Mouse (Mus musculus) kidney, embryonic 14.5 days (tissue): ENCODE measurements around the gene Snrnp70. TPM values are rescaled to one million over a fixed set of nuclear protein-coding genes. Genes with fewer than 3 reads are reported as not detected.

ENCODE experiments used
- polyA plus RNA-seq: library from polyadenylated mRNA; unstranded; fragments of >200 nt; fragmentation: Nextera tagmentation; extraction: Ambion mirVana; gene quantifications from 2 replicates; pipeline ENCODE4 v1.2.1, GENCODE M21; 2014

Snrnp70 gene
- polyA plus RNA-seq, 1 experiment from 2014 or later: 100 TPM

Other genes with a start within 250 kb of the Snrnp70 start
- 101 and 110 TPM in 2 replicates for gene Pih1d1, start 241.4 kb downstream of the Snrnp70 start, polyA plus RNA-seq
- 46.6 and 58.0 TPM in 2 replicates for gene Aldh16a1, start 241.2 kb downstream of the Snrnp70 start, polyA plus RNA-seq
- gene Slc17a7, start 231.8 kb downstream of the Snrnp70 start, polyA plus RNA-seq: 0.10 and 0.28 TPM in 2 replicates
- gene Gfy, start 216.2 kb downstream of the Snrnp70 start, polyA plus RNA-seq: not detected in 2 replicates
- not detected in 2 replicates for gene Pth2, start 214.7 kb downstream of the Snrnp70 start, polyA plus RNA-seq
- 0.93 and 1.1 TPM in 2 replicates for gene Ccdc155, start 190.8 kb downstream of the Snrnp70 start, polyA plus RNA-seq
- gene Dkkl1, start 183.6 kb downstream of the Snrnp70 start, polyA plus RNA-seq: 0.44 and 1.1 TPM in 2 replicates
- 206 and 234 TPM in 2 replicates for gene Tead2, start 180.0 kb downstream of the Snrnp70 start, polyA plus RNA-seq
- 0.60 and 1.2 TPM in 2 replicates for gene Cd37, start 156.6 kb downstream of the Snrnp70 start, polyA plus RNA-seq
- gene Slc6a16, start 154.7 kb downstream of the Snrnp70 start, polyA plus RNA-seq: 0.18 and 0.20 TPM in 2 replicates
- gene Slc6a21, start 118.2 kb downstream of the Snrnp70 start, polyA plus RNA-seq: not detected in 2 replicates
- 10.1 and 11.3 TPM in 2 replicates for gene Trpm4, start 62.0 kb downstream of the Snrnp70 start, polyA plus RNA-seq
- gene Hrc, start 60.5 kb downstream of the Snrnp70 start, polyA plus RNA-seq: 1.5 and 2.7 TPM in 2 replicates
- 6.7 and 7.6 TPM in 2 replicates for gene Ppfia3, start 28.7 kb downstream of the Snrnp70 start, polyA plus RNA-seq
- gene Lin7b, start 25.2 kb downstream of the Snrnp70 start, polyA plus RNA-seq: 0.57 and 0.66 TPM in 2 replicates
- gene Kcna7, start 9.9 kb upstream of the Snrnp70 start, polyA plus RNA-seq: not detected in 2 replicates
- 1.3 and 1.4 TPM in 2 replicates for gene Ntf5, start 18.0 kb upstream of the Snrnp70 start, polyA plus RNA-seq
- gene Lhb, start 25.1 kb upstream of the Snrnp70 start, polyA plus RNA-seq: not detected in 2 replicates
- 21.4 and 35.0 TPM in 2 replicates for gene Gys1, start 39.1 kb upstream of the Snrnp70 start, polyA plus RNA-seq
- gene Ruvbl2, start 42.4 kb upstream of the Snrnp70 start, polyA plus RNA-seq: 158 and 228 TPM in 2 replicates
- 3,941 and 4,356 TPM in 2 replicates for gene Ftl1, start 64.1 kb upstream of the Snrnp70 start, polyA plus RNA-seq
- gene Bax, start 71.2 kb upstream of the Snrnp70 start, polyA plus RNA-seq: 97.3 and 110 TPM in 2 replicates
- 0.64 and 0.84 TPM in 2 replicates for gene Tulp2, start 86.1 kb upstream of the Snrnp70 start, polyA plus RNA-seq
- not detected in 2 replicates for gene Gm45808, start 91.1 kb upstream of the Snrnp70 start, polyA plus RNA-seq
- gene Dhdh, start 93.1 kb upstream of the Snrnp70 start, polyA plus RNA-seq: 3.3 and 3.5 TPM in 2 replicates
- 141 and 190 TPM in 2 replicates for gene Nucb1, start 114.7 kb upstream of the Snrnp70 start, polyA plus RNA-seq
- 13.4 and 15.7 TPM in 2 replicates for gene Ppp1r15a, start 130.5 kb upstream of the Snrnp70 start, polyA plus RNA-seq
- 4.7 and 5.1 TPM in 2 replicates for gene Plekha4, start 130.6 kb upstream of the Snrnp70 start, polyA plus RNA-seq
- 12.8 and 13.5 TPM in 2 replicates for gene Hsd17b14, start 159.2 kb upstream of the Snrnp70 start, polyA plus RNA-seq
- 61.1 and 73.7 TPM in 2 replicates for gene Bcat2, start 174.4 kb upstream of the Snrnp70 start, polyA plus RNA-seq
- gene Fgf21, start 219.7 kb upstream of the Snrnp70 start, polyA plus RNA-seq: not detected in 2 replicates
- gene Fut1, start 221.5 kb upstream of the Snrnp70 start, polyA plus RNA-seq: 0.14 TPM in 2 replicates
- 0.11 and 0.23 TPM in 2 replicates for gene Izumo1, start 226.1 kb upstream of the Snrnp70 start, polyA plus RNA-seq
- 12.1 and 18.7 TPM in 2 replicates for gene Rasip1, start 231.7 kb upstream of the Snrnp70 start, polyA plus RNA-seq
- gene Mamstr, start 244.2 kb upstream of the Snrnp70 start, polyA plus RNA-seq: 3.6 and 5.0 TPM in 2 replicates